Comparison of ENCODE assay signal across 27 mouse cellular contexts in genomic region chr12:15536852-15537368, GRCm38 (mm10).
A peak's percentile ranks its signal among the peaks of the same experiment; 100 is the strongest.
DNase-seq lines count a peak whose midpoint lies in the region; ATAC-seq and TF ChIP-seq lines count a peak whose summit lies in the region.
"Had no signal": no experiment of that assay in that cellular context is flagged by ENCODE, and none has a peak within 500 bp of the region (broad histone marks: within the 10 kb centered on the region; RNA-seq: fewer than 3 reads in every experiment).

No protein-coding gene starts in this region.

- H3K4me3 ChIP-seq in forebrain, embryonic 13.5 days: no peak overlapping the region
- H3K4me3 ChIP-seq in forebrain, embryonic 11.5 days (ENCODE audit: low read depth, low read length): no peak overlapping the region
- no peak overlapping the region for H3K4me3 ChIP-seq in heart, postnatal 0 days (ENCODE audit: low read depth, low read length)
- no peak overlapping the region for H3K4me3 ChIP-seq in heart, embryonic 10.5 days
- no peak overlapping the region for H3K4me3 ChIP-seq in midbrain, embryonic 16.5 days (ENCODE audit: low read depth, low read length)
- H3K4me3 ChIP-seq in midbrain, embryonic 14.5 days (replicated peaks; ENCODE audit: low read depth, low read length): no peak overlapping the region
- H3K4me3 ChIP-seq in forebrain, embryonic 16.5 days (replicated peaks; ENCODE audit: low read length): no peak overlapping the region
- H3K4me3 ChIP-seq: erythroblast, embryonic 14.5 days had no signal

- ATAC-seq in forebrain, embryonic 13.5 days: peak; percentile 50; the same call in 1 of the 2 replicates
- no peak for ATAC-seq in forebrain, embryonic 11.5 days (replicated peaks; ENCODE audit: low FRiP score)
- ATAC-seq in heart, postnatal 0 days (ENCODE audit: insufficient read depth, low read depth): peak; percentile 24; the same call in 1 of the 2 replicates
- peak; percentile 63; the same call in 1 of the 2 replicates for ATAC-seq in midbrain, embryonic 16.5 days
- no peak; the same call in 1 of the 2 replicates for ATAC-seq in midbrain, embryonic 14.5 days (ENCODE audit: low FRiP score, low TSS enrichment)
- peak; percentile 52; the same call in 1 of the 2 replicates for ATAC-seq in forebrain, embryonic 16.5 days
- ATAC-seq: intestine, postnatal 0 days had no signal

- H3K4me2 ChIP-seq in forebrain, embryonic 13.5 days: no peak overlapping the region
- H3K4me2 ChIP-seq in forebrain, embryonic 11.5 days (ENCODE audit: low read depth, low read length, severe bottlenecking): no peak overlapping the region
- no peak overlapping the region for H3K4me2 ChIP-seq in heart, postnatal 0 days (ENCODE audit: low read depth, low read length)
- no peak overlapping the region for H3K4me2 ChIP-seq in midbrain, embryonic 16.5 days (ENCODE audit: low read length)
- H3K4me2 ChIP-seq in midbrain, embryonic 14.5 days (ENCODE audit: low read length): no peak overlapping the region
- H3K4me2 ChIP-seq in forebrain, embryonic 16.5 days (ENCODE audit: low read length): no peak overlapping the region
- H3K4me2 ChIP-seq: hindbrain, embryonic 14.5 days had no signal

- H3K36me3 ChIP-seq in forebrain, embryonic 13.5 days (ENCODE audit: poor library complexity, severe bottlenecking): no peaks in the 10 kb centered on the region
- H3K36me3 ChIP-seq in forebrain, embryonic 11.5 days (ENCODE audit: control insufficient read depth, insufficient read depth, low read length): no peaks in the 10 kb centered on the region
- H3K36me3 ChIP-seq in heart, postnatal 0 days (replicated peaks; ENCODE audit: control insufficient read depth, insufficient read depth, low read length): no peaks in the 10 kb centered on the region
- H3K36me3 ChIP-seq in heart, embryonic 10.5 days: no peaks in the 10 kb centered on the region
- H3K36me3 ChIP-seq in midbrain, embryonic 16.5 days (ENCODE audit: control insufficient read depth, insufficient read depth, low read length): no peaks in the 10 kb centered on the region
- H3K36me3 ChIP-seq in midbrain, embryonic 14.5 days (ENCODE audit: control insufficient read depth, insufficient read depth, low read length): no peaks in the 10 kb centered on the region
- no peaks in the 10 kb centered on the region for H3K36me3 ChIP-seq in forebrain, embryonic 16.5 days (ENCODE audit: control insufficient read depth, insufficient read depth)

- no peaks in the 10 kb centered on the region for H3K9me3 ChIP-seq in forebrain, embryonic 13.5 days (replicated peaks)
- no peaks in the 10 kb centered on the region for H3K9me3 ChIP-seq in forebrain, embryonic 11.5 days (ENCODE audit: control insufficient read depth, low read length)
- H3K9me3 ChIP-seq in heart, postnatal 0 days (replicated peaks; ENCODE audit: control insufficient read depth, low read length): no peaks in the 10 kb centered on the region
- H3K9me3 ChIP-seq in heart, embryonic 10.5 days: no peaks in the 10 kb centered on the region
- H3K9me3 ChIP-seq in midbrain, embryonic 16.5 days (replicated peaks; ENCODE audit: control insufficient read depth, low read length, poor library complexity, severe bottlenecking): no peaks in the 10 kb centered on the region
- H3K9me3 ChIP-seq in midbrain, embryonic 14.5 days (ENCODE audit: control insufficient read depth, low read length): no peaks in the 10 kb centered on the region
- H3K9me3 ChIP-seq in forebrain, embryonic 16.5 days (ENCODE audit: control insufficient read depth, low read length): no peaks in the 10 kb centered on the region

- no peak overlapping the region for H3K27ac ChIP-seq in forebrain, embryonic 13.5 days
- no peak overlapping the region for H3K27ac ChIP-seq in forebrain, embryonic 11.5 days (ENCODE audit: low read depth, low read length)
- no peak overlapping the region for H3K27ac ChIP-seq in heart, postnatal 0 days (ENCODE audit: low read depth)
- no peak overlapping the region for H3K27ac ChIP-seq in heart, embryonic 10.5 days
- H3K27ac ChIP-seq in midbrain, embryonic 16.5 days (ENCODE audit: low read length): no peak overlapping the region
- H3K27ac ChIP-seq in midbrain, embryonic 14.5 days (replicated peaks; ENCODE audit: low read depth, low read length): no peak overlapping the region
- no peak overlapping the region for H3K27ac ChIP-seq in forebrain, embryonic 16.5 days (ENCODE audit: low read length)
- H3K27ac ChIP-seq: hindbrain, embryonic 14.5 days; liver, embryonic 14.5 days; stomach, postnatal 0 days had no signal

- TF ChIP-seq EP300 in heart, postnatal 0 days (IDR thresholded peaks at IDR 0.05; ENCODE audit: low read depth): no peak

- no peaks in the 10 kb centered on the region for H3K27me3 ChIP-seq in forebrain, embryonic 13.5 days
- no peaks in the 10 kb centered on the region for H3K27me3 ChIP-seq in forebrain, embryonic 11.5 days (ENCODE audit: control insufficient read depth, insufficient read depth, low read length)
- H3K27me3 ChIP-seq in heart, postnatal 0 days (ENCODE audit: control insufficient read depth, insufficient read depth, low read length): no peaks in the 10 kb centered on the region
- H3K27me3 ChIP-seq in heart, embryonic 10.5 days (ENCODE audit: insufficient read depth, poor library complexity, severe bottlenecking): no peaks in the 10 kb centered on the region
- no peaks in the 10 kb centered on the region for H3K27me3 ChIP-seq in midbrain, embryonic 16.5 days (ENCODE audit: control insufficient read depth, insufficient read depth, low read depth, low read length)
- no peaks in the 10 kb centered on the region for H3K27me3 ChIP-seq in midbrain, embryonic 14.5 days (ENCODE audit: control insufficient read depth, insufficient read depth, low read length)
- no peaks in the 10 kb centered on the region for H3K27me3 ChIP-seq in forebrain, embryonic 16.5 days (replicated peaks; ENCODE audit: control insufficient read depth, insufficient read depth, low read length)

- no peak for TF ChIP-seq CTCF in heart, postnatal 0 days (IDR thresholded peaks at IDR 0.05; ENCODE audit: low read depth)

- 63% methylated on average over 8 of the region's 8 CpGs for WGBS in forebrain, embryonic 13.5 days
- 77% methylated on average over 8 of the region's 8 CpGs for WGBS in forebrain, embryonic 11.5 days
- WGBS in heart, postnatal 0 days: 60% methylated on average over 8 of the region's 8 CpGs
- WGBS in heart, embryonic 10.5 days: 65% methylated on average over 8 of the region's 8 CpGs
- 59% methylated on average over 8 of the region's 8 CpGs for WGBS in midbrain, embryonic 16.5 days
- 67% methylated on average over 8 of the region's 8 CpGs for WGBS in midbrain, embryonic 14.5 days
- 52% methylated on average over 8 of the region's 8 CpGs for WGBS in forebrain, embryonic 16.5 days

- DNase-seq in forebrain, embryonic 11.5 days (ENCODE audit: low spot score): no peak
- DNase-seq in heart, postnatal 0 days (ENCODE audit: low spot score): no peak
- DNase-seq in heart, embryonic 10.5 days (ENCODE audit: low spot score): no peak
- no peak for DNase-seq in midbrain, embryonic 14.5 days
- DNase-seq in ovary, postnatal 14 days (ENCODE audit: low spot score): no peak
- DNase-seq: adrenal gland, postnatal 14 days; cerebellum, adult 11-12 months; cerebellum, adult 9-11 months; embryo, embryonic 11 days; gastrocnemius, postnatal 14 days; kidney, adult 9 months; kidney, postnatal 10 days; layer of hippocampus, postnatal 36 days; liver; lung, adult 2 months; lung, postnatal 10 days; right cerebral cortex, postnatal 4 days; thymus, adult 18-20 months; thymus, postnatal 25 days had no signal

- no peaks in the 10 kb centered on the region for H3K4me1 ChIP-seq in forebrain, embryonic 13.5 days
- no peaks in the 10 kb centered on the region for H3K4me1 ChIP-seq in forebrain, embryonic 11.5 days (replicated peaks; ENCODE audit: control insufficient read depth, insufficient read depth, low read length)
- no peaks in the 10 kb centered on the region for H3K4me1 ChIP-seq in heart, postnatal 0 days (ENCODE audit: control insufficient read depth, insufficient read depth)
- no peaks in the 10 kb centered on the region for H3K4me1 ChIP-seq in heart, embryonic 10.5 days
- peaks cover 3% of the 10 kb centered on the region; the same call in 1 of the 2 replicates for H3K4me1 ChIP-seq in midbrain, embryonic 16.5 days (ENCODE audit: control insufficient read depth, insufficient read depth, low read length)
- no peaks in the 10 kb centered on the region for H3K4me1 ChIP-seq in midbrain, embryonic 14.5 days (ENCODE audit: control insufficient read depth, insufficient read depth, low read length)
- H3K4me1 ChIP-seq in forebrain, embryonic 16.5 days (replicated peaks; ENCODE audit: control insufficient read depth, insufficient read depth, low read length): no peaks in the 10 kb centered on the region

- H3K9ac ChIP-seq in forebrain, embryonic 13.5 days: no peak overlapping the region
- no peak overlapping the region for H3K9ac ChIP-seq in forebrain, embryonic 11.5 days (ENCODE audit: low read length)
- H3K9ac ChIP-seq in heart, postnatal 0 days (replicated peaks; ENCODE audit: low read depth, low read length): no peak overlapping the region
- no peak overlapping the region for H3K9ac ChIP-seq in midbrain, embryonic 16.5 days (ENCODE audit: low read depth, low read length)
- H3K9ac ChIP-seq in midbrain, embryonic 14.5 days (replicated peaks; ENCODE audit: low read length): no peak overlapping the region
- no peak overlapping the region for H3K9ac ChIP-seq in forebrain, embryonic 16.5 days (replicated peaks; ENCODE audit: low read depth, low read length)
- H3K9ac ChIP-seq: hindbrain, embryonic 14.5 days; liver, embryonic 14.5 days had no signal

Comparison
In these comparisons a context has a peak if more than half of its experiments do, and no peak if none do; other contexts are left out.
1. ATAC-seq: peak in forebrain, embryonic 13.5 days (single experiment), heart, postnatal 0 days (single experiment), midbrain, embryonic 16.5 days (single experiment) and forebrain, embryonic 16.5 days (single experiment); none in forebrain, embryonic 11.5 days (single experiment) and midbrain, embryonic 14.5 days (single experiment).